Mouse (Mus musculus): ENCODE data around the gene Chrm2. TPM values are rescaled to one million over a fixed set of nuclear protein-coding genes. Genes with fewer than 3 reads are reported as not detected.

Chrm2 gene
- total RNA-seq, 2 experiments from 2014 or later, result 8.7 to 9.7 TPM

DNA sequence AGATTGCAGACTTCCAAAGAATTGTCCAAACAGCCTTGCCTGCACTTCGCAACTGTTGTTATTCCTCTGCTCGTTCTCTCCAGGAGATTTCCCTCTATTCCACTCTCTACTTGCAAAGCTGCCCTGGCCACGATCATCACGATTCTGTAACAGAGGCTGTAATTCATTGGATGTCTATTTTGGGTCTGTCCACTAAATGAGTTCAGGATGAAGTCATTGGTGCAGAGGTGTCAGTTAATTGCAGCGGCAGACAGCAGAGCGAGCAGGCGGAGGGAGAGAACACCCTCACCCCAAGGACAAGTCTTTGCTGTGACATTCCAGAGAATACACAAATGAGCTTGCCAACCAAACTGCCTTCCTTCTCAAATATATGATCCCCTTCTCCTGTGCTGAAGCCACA lies 120.1 kb downstream of the Chrm2 start:
- intact Hi-C loops (cut with DNase I), result no loop called here
- DNase-seq (ENCODE audit: extremely low spot score in 1 of 2, low spot score in 2 of 2), result no peak

DNA sequence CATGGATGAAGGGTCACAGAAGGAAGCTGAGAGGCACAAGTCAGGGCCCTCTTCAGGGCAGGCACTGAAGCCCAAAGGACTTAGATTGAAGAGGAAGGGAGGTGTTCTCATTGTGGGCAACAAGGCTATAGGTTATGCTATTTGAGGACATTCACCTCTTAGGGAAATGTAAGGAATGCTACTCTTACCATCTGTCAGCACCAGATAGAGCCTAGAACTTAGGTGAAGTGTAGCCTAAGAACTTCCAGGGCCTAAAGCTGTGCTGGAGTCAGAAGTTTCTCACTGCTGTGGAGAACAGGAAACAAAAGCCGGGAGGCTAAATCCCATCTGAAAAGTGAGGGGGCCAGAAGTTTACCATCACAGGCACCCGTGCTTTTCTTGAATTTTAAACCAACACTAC lies 120.6 kb downstream of the Chrm2 start:
- DNase-seq (ENCODE audit: extremely low spot score in 1 of 2, low spot score in 2 of 2), result no peak
- intact Hi-C loops (cut with DNase I), result no loop called here

DNA sequence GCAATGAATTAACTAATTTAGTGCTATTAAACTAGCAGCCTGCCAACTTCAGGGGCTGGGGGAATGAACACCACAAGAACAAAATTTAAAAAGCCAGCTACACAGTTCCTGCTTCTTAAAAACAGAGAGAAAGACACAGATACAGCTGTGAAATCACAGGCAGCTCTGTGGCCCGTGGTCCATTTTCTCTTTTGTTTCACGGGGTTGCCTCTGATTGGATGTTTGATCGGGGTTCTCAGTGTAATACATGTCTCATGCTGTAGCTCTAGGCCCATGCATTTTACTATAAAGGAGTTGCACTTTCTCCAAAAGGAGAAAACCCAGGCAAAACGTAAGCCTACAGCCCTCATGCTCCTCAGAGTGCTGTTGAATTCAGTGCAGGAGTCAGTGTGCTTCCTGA lies 128.6 kb downstream of the Chrm2 start:
- intact Hi-C loops (cut with DNase I), result no loop called here
- DNase-seq (ENCODE audit: extremely low spot score in 1 of 2, low spot score in 2 of 2), result no peak

GRCm38 (mm10) chr6:36517242-36517641 lies 129.4 kb downstream of the Chrm2 start:
- intact Hi-C loops (cut with DNase I), result no loop called here
- no peak for DNase-seq (ENCODE audit: extremely low spot score in 1 of 2, low spot score in 2 of 2)

DNA sequence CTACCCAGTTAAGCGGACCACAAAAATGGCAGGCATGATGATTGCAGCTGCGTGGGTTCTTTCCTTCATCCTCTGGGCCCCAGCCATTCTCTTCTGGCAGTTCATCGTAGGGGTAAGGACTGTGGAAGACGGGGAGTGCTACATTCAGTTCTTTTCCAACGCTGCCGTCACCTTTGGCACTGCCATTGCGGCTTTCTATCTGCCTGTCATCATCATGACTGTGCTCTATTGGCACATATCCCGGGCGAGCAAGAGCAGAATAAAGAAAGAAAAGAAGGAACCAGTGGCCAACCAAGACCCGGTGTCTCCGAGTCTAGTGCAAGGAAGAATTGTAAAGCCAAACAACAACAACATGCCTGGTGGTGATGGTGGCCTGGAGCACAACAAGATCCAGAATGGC lies 135.7 kb downstream of the Chrm2 start:
- no peak for DNase-seq (ENCODE audit: extremely low spot score in 1 of 2, low spot score in 2 of 2)
- intact Hi-C loops (cut with DNase I), result no loop called here

- intact Hi-C loops (cut with DNase I), result no loop called here
- no peak for DNase-seq (ENCODE audit: extremely low spot score in 1 of 2, low spot score in 2 of 2)
These were observed 140.6 kb downstream of the Chrm2 start for GRCm38 (mm10) chr6:36528509-36528908.

DNA sequence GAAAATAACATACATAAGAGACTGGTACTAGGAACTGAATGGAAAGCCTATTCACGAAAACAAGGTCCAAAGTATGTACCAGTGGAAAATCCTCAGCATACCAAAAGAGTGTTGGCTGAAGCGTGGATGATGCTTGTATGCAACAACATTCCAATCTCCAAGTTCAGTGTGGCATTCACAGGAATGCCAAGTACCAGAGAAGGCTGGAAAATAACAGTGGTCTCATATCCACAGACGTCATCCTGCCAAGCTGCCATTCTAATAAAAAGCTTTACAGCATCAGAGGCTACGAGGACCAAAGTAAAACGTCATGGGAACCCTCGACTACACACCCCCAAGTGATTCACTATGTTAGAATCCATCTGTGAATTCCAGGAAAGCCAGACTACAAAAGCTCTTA lies 153.4 kb downstream of the Chrm2 start:
- DNase-seq (ENCODE audit: extremely low spot score in 1 of 2, low spot score in 2 of 2), result no peak
- intact Hi-C loops (cut with DNase I), result no loop called here

DNA sequence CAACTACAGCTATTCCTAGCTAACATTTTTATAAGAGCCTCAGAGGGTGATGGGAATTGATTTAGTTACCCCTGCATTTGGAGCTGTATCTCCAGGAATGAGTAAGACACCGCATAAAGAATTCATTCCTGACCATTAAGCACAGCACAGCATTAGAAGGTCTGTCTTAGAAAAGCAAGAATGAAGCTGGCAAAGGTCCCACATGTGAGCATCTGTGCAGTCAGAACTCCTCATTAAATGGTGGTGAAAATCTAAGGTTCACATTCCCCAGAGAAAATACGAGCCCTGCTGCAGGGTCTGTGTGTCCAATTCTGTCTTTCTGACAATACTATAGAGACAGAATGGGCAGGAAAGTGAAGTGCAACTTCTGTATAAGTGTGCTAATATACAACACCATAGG lies 179.0 kb downstream of the Chrm2 start:
- no peak for DNase-seq (ENCODE audit: extremely low spot score in 1 of 2, low spot score in 2 of 2)
- intact Hi-C loops (cut with DNase I), result no loop called here

Small RNAs within 50 kb of the gene (microRNA-seq; reads per million reads assigned to microRNA genes)
- 1,185 reads per million, percentile 80 among the genes with 10 or more reads in this experiment for gene Mir490
